Comparison of ENCODE assay signal across 10 mouse cellular contexts in the genomic region with DNA sequence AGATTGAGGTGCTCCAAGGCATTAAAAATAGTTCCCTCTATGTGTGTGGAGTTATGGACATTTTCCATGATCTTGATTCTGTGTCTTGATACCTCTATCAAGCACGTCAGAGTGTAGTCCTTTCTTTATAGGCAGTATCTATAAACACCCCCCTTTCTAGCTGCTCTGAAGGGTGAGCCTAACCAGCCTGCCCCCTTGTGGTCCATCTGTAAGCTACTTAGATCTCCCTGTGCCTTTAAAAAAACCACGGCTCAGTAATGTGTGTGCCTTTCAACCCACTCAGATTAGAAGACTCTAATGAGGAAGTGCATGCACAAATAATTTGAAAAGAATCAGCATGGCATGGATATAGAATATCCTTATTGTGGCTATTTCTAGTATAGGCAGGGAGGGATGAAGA.
A peak's percentile ranks its signal among the peaks of the same experiment; 100 is the strongest.
DNase-seq lines count a peak whose midpoint lies in the region; ATAC-seq and TF ChIP-seq lines count a peak whose summit lies in the region.
"Had no signal": no experiment of that assay in that cellular context is flagged by ENCODE, and none has a peak within 500 bp of the region (broad histone marks: within the 10 kb centered on the region; RNA-seq: fewer than 3 reads in every experiment).

No protein-coding gene starts in this region.

- H3K27me3 ChIP-seq in intestine, postnatal 0 days (replicated peaks; ENCODE audit: control insufficient read depth, insufficient read depth, low read length): no peaks in the 10 kb centered on the region
- no peaks in the 10 kb centered on the region for H3K27me3 ChIP-seq in intestine, embryonic 15.5 days (replicated peaks)
- H3K27me3 ChIP-seq in Patski: peaks cover 20% of the 10 kb centered on the region
- H3K27me3 ChIP-seq in lung, embryonic 14.5 days (ENCODE audit: insufficient read depth, low read length): no peaks in the 10 kb centered on the region
- H3K27me3 ChIP-seq: hindbrain, embryonic 15.5 days had no signal

- DNase-seq in A20 (ENCODE audit: low read depth, low spot score) (peak; percentile 1), Patski (ENCODE audit: low read depth, low spot score) (no peak)
- DNase-seq in lung, embryonic 14.5 days: peak; percentile 61
- no peak for DNase-seq in gastrocnemius, postnatal 4 days (ENCODE audit: low spot score in 2 of 2)
- DNase-seq in adrenal gland, adult 2 months: no peak
- DNase-seq in urinary bladder, postnatal 25 days (ENCODE audit: low spot score): no peak

- WGBS in intestine, postnatal 0 days: 44% methylated on average over 2 of the region's 2 CpGs
- 38% methylated on average over 2 of the region's 2 CpGs for whole genome bisulfite sequencing in intestine, embryonic 15.5 days
- 34% methylated on average over 2 of the region's 2 CpGs for WGBS in lung, embryonic 14.5 days

- CTCF ChIA-PET in Patski (lab: Charles Lee): no interaction called here

- no peak overlapping the region for H3K4me3 ChIP-seq in intestine, postnatal 0 days (ENCODE audit: low read depth, low read length)
- H3K4me3 ChIP-seq in intestine, embryonic 15.5 days (replicated peaks): no peak overlapping the region
- no peak overlapping the region for H3K4me3 ChIP-seq in lung, embryonic 14.5 days (ENCODE audit: low read depth, low read length)
- H3K4me3 ChIP-seq: erythroblast, embryonic 14.5 days; hindbrain, embryonic 15.5 days had no signal

- H3K27ac ChIP-seq in intestine, postnatal 0 days (ENCODE audit: low read depth, low read length): no peak overlapping the region
- no peak overlapping the region for H3K27ac ChIP-seq in intestine, embryonic 15.5 days
- 0 out of 2 replicates have a peak overlapping the region, but pooled peaks have one; percentile 10 for H3K27ac ChIP-seq in lung, embryonic 14.5 days (ENCODE audit: low read depth)
- H3K27ac ChIP-seq: hindbrain, embryonic 15.5 days had no signal

- POLR2A ChIA-PET in Patski (lab: Charles Lee): no interaction called here

- TF ChIP-seq CTCF in intestine, postnatal 0 days (IDR thresholded peaks at IDR 0.05; ENCODE audit: low read depth): peak; percentile 56
- peak; percentile 22 for TF ChIP-seq CTCF in Patski (IDR thresholded peaks at IDR 0.05)
- peak; percentile 55 for TF ChIP-seq CTCF in lung, embryonic 14.5 days (IDR thresholded peaks at IDR 0.05; ENCODE audit: low read depth)

- no peak overlapping the region for H3K9ac ChIP-seq in intestine, postnatal 0 days (ENCODE audit: low read depth, low read length)
- H3K9ac ChIP-seq in intestine, embryonic 15.5 days: no peak overlapping the region
- H3K9ac ChIP-seq in lung, embryonic 14.5 days: no peak overlapping the region
- H3K9ac ChIP-seq: hindbrain, embryonic 15.5 days had no signal

- in situ Hi-C loops in Patski (cut with MboI; ENCODE audit: low pct_unique_long_range_greater_than_20kb): no loop called here

- no peaks in the 10 kb centered on the region for H3K9me3 ChIP-seq in intestine, postnatal 0 days (ENCODE audit: control insufficient read depth)
- H3K9me3 ChIP-seq in intestine, embryonic 15.5 days: no peaks in the 10 kb centered on the region
- no peaks in the 10 kb centered on the region for H3K9me3 ChIP-seq in lung, embryonic 14.5 days (ENCODE audit: low read depth, low read length)
- H3K9me3 ChIP-seq: hindbrain, embryonic 15.5 days had no signal

- H3K4me2 ChIP-seq in intestine, postnatal 0 days (replicated peaks; ENCODE audit: low read depth): no peak overlapping the region
- no peak overlapping the region for H3K4me2 ChIP-seq in intestine, embryonic 15.5 days (replicated peaks)
- no peak overlapping the region for H3K4me2 ChIP-seq in lung, embryonic 14.5 days
- H3K4me2 ChIP-seq: hindbrain, embryonic 15.5 days had no signal

- H3K36me3 ChIP-seq in intestine, postnatal 0 days (ENCODE audit: control insufficient read depth, insufficient read depth): no peaks in the 10 kb centered on the region
- no peaks in the 10 kb centered on the region for H3K36me3 ChIP-seq in intestine, embryonic 15.5 days
- no peaks in the 10 kb centered on the region for H3K36me3 ChIP-seq in lung, embryonic 14.5 days (ENCODE audit: insufficient read depth)
- H3K36me3 ChIP-seq: hindbrain, embryonic 15.5 days had no signal

- no peaks in the 10 kb centered on the region for H3K4me1 ChIP-seq in intestine, postnatal 0 days (replicated peaks; ENCODE audit: control insufficient read depth, insufficient read depth, low read length)
- no peaks in the 10 kb centered on the region for H3K4me1 ChIP-seq in intestine, embryonic 15.5 days (replicated peaks)
- H3K4me1 ChIP-seq in lung, embryonic 14.5 days (ENCODE audit: insufficient read depth): no peaks in the 10 kb centered on the region
- H3K4me1 ChIP-seq: hindbrain, embryonic 15.5 days had no signal

- ATAC-seq in intestine, postnatal 0 days: no peak
- ATAC-seq in intestine, embryonic 15.5 days: no peak
- ATAC-seq in Patski: no peak
- no peak for ATAC-seq in lung, embryonic 14.5 days (ENCODE audit: insufficient read depth)

Comparison
In these comparisons a context has a peak if more than half of its experiments do, and no peak if none do; other contexts are left out.
1. DNase-seq: peak in A20 (single experiment) and lung, embryonic 14.5 days (single experiment); none in Patski (single experiment), gastrocnemius, postnatal 4 days (0 of 2), adrenal gland, adult 2 months (single experiment) and urinary bladder, postnatal 25 days (single experiment).
2. Peak in every context shown above with its lines, with median percentiles within 50 percentile points of each other: CTCF ChIP-seq.